Mouse (Mus musculus) liver, embryonic 15.5 days (tissue): ENCODE data around the gene Mettl8. TPM values are rescaled to one million over a fixed set of nuclear protein-coding genes. Genes with fewer than 3 reads are reported as not detected.

Experiments
- ATAC-seq: fragments of 200-750 bp; cut with Nextera tagmentation; 2 replicates; pipeline ENCODE4 v1.8.0; 2017; ENCODE audit warnings: moderate number of reproducible peaks, mild to moderate bottlenecking, moderate library complexity; ENCODE audit not compliant: insufficient read depth
- H3K27ac ChIP-seq: fragments of 300-500 bp; sonication (generic); replicated peaks from 2 replicates; pipeline ENCODE4 v1.5.1; 2015; ENCODE audit warnings: mild to moderate bottlenecking, inconsistent platforms
- H3K27me3 ChIP-seq: fragments of 300-500 bp; sonication (generic); 2 replicates; pipeline ENCODE4 v1.6.1; 2015; ENCODE audit warnings: mild to moderate bottlenecking, inconsistent platforms
- H3K36me3 ChIP-seq: fragments of 300-500 bp; sonication (generic); replicated peaks from 2 replicates; pipeline ENCODE4 v1.6.1; 2015; ENCODE audit warnings: moderate library complexity, mild to moderate bottlenecking, inconsistent platforms
- H3K4me1 ChIP-seq: fragments of 300-500 bp; sonication (generic); replicated peaks from 2 replicates; pipeline ENCODE4 v1.6.1; 2015; ENCODE audit warnings: inconsistent platforms
- H3K4me2 ChIP-seq: fragments of 300-500 bp; sonication (generic); 2 replicates; pipeline ENCODE4 v1.6.1; 2015; ENCODE audit warnings: moderate library complexity, mild to moderate bottlenecking, inconsistent platforms
- H3K4me3 ChIP-seq: fragments of 300-500 bp; sonication (generic); replicated peaks from 2 replicates; pipeline ENCODE4 v1.5.1; 2015; ENCODE audit warnings: mild to moderate bottlenecking, inconsistent platforms
- H3K9ac ChIP-seq: fragments of 300-500 bp; sonication (generic); 2 replicates; pipeline ENCODE4 v1.6.1; 2015; ENCODE audit warnings: moderate library complexity, mild to moderate bottlenecking, inconsistent platforms
- H3K9me3 ChIP-seq: fragments of 300-500 bp; sonication (generic); replicated peaks from 2 replicates; pipeline ENCODE4 v1.6.1; 2016; ENCODE audit warnings: inconsistent platforms
- WGBS: fragments of 180-500 bp; shearing (Covaris S2); methylation state at CpG from one replicate; pipeline ENCODE4 v1.1.7; 2015; ENCODE audit warnings: mixed read lengths; ENCODE audit not compliant: insufficient replicate concordance; 5-methylcytosine and 5-hydroxymethylcytosine counted together
- polyA plus RNA-seq: library from polyadenylated mRNA; unstranded; fragments of >200 nt; fragmentation: Nextera tagmentation; extraction: Ambion mirVana; gene quantifications from 2 replicates; pipeline ENCODE4 v1.2.1, GENCODE M21; 2015

Gene Mettl8
- polyA plus RNA-seq, 1 experiment from 2014 or later, result 7.6 TPM

DNA sequence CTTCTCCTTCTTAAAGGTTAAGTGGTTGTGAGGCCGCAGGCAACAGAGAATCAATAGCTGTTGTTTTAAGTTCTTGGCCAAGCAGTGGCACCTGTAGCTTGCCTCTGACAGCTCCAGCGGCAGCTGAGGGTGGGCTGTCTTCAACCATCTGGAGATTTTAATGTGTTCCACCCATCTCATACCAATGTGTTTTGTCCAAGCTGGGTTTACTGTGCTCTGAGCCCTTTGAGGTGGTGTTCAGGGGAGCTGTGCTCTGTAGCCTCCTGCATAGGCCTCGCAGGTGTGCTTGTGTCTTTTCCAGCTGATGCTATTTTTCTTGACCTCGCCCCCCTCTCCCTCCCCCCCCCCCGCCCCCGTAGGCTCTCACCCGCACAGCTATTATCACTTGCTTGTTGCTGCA, 96.8 kb downstream of the Mettl8 start:
- whole genome bisulfite sequencing, result 49% methylated on average over 7 of the region's 7 CpGs
- no peak overlapping the region for H3K4me3 ChIP-seq
- no peaks in the 10 kb centered on the region for H3K9me3 ChIP-seq
- H3K9ac ChIP-seq, result no peak overlapping the region
- no peaks in the 10 kb centered on the region for H3K27me3 ChIP-seq
- no peak overlapping the region for H3K4me2 ChIP-seq
- no peak for ATAC-seq
- peaks cover 8% of the 10 kb centered on the region for H3K4me1 ChIP-seq
- no peaks in the 10 kb centered on the region for H3K36me3 ChIP-seq
- H3K27ac ChIP-seq, result no peak overlapping the region

- Histone ChIP-seq H3K9me3 (no peaks in the 10 kb centered on the region), H3K27ac (peak overlapping the region; percentile 29; the same call in 1 of the 2 replicates), H3K27me3 (no peaks in the 10 kb centered on the region), H3K36me3 (no peaks in the 10 kb centered on the region), H3K9ac (no peak overlapping the region), H3K4me3 (no peak overlapping the region), H3K4me2 (peak overlapping the region; percentile 16; the same call in 1 of the 2 replicates), H3K4me1 (peaks cover 27% of the 10 kb centered on the region)
- 6% methylated on average over 2 of the region's 2 CpGs for WGBS
- ATAC-seq, result peak; percentile 85
Measured at GRCm38 (mm10) chr2:70953616-70954015, 101.8 kb downstream of the Mettl8 start.

GRCm38 (mm10) chr2:70951944-70952343, 103.4 kb downstream of the Mettl8 start:
- WGBS, result 36% methylated on average over 2 of the region's 2 CpGs
- H3K9me3 ChIP-seq, result no peaks in the 10 kb centered on the region
- H3K4me1 ChIP-seq, result peaks cover 27% of the 10 kb centered on the region
- H3K27ac ChIP-seq, result 0 out of 2 replicates have a peak overlapping the region, but pooled peaks have one; percentile 22
- peak; percentile 38; the same call in 1 of the 2 replicates for ATAC-seq
- H3K36me3 ChIP-seq, result no peaks in the 10 kb centered on the region
- H3K4me2 ChIP-seq, result no peak overlapping the region
- no peak overlapping the region for H3K9ac ChIP-seq
- no peaks in the 10 kb centered on the region for H3K27me3 ChIP-seq
- no peak overlapping the region for H3K4me3 ChIP-seq

GRCm38 (mm10) chr2:70944511-70945305, 110.7 kb downstream of the Mettl8 start:
- H3K27ac ChIP-seq, result no peak overlapping the region
- no peaks in the 10 kb centered on the region for H3K27me3 ChIP-seq
- peaks cover 5% of the 10 kb centered on the region; the same call in 1 of the 2 replicates for H3K4me1 ChIP-seq
- no peak for ATAC-seq
- H3K9ac ChIP-seq, result no peak overlapping the region
- no peaks in the 10 kb centered on the region for H3K36me3 ChIP-seq
- no peak overlapping the region for H3K4me2 ChIP-seq
- H3K4me3 ChIP-seq, result no peak overlapping the region
- H3K9me3 ChIP-seq, result no peaks in the 10 kb centered on the region
- 55% methylated on average over 8 of the region's 8 CpGs for WGBS

GRCm38 (mm10) chr2:70940826-70941225, 114.6 kb downstream of the Mettl8 start:
- no peak overlapping the region for H3K4me2 ChIP-seq
- no peak overlapping the region for H3K9ac ChIP-seq
- no peak overlapping the region for H3K4me3 ChIP-seq
- no peaks in the 10 kb centered on the region for H3K27me3 ChIP-seq
- no peaks in the 10 kb centered on the region for H3K9me3 ChIP-seq
- peak; percentile 23; the same call in 1 of the 2 replicates for ATAC-seq
- H3K4me1 ChIP-seq, result peaks cover 15% of the 10 kb centered on the region
- no peaks in the 10 kb centered on the region for H3K36me3 ChIP-seq
- 74% methylated on average over 14 of the region's 14 CpGs for WGBS
- H3K27ac ChIP-seq, result no peak overlapping the region

GRCm38 (mm10) chr2:70938844-70939494, 116.4 kb downstream of the Mettl8 start:
- Histone ChIP-seq H3K4me1 (peaks cover 15% of the 10 kb centered on the region), H3K9me3 (no peaks in the 10 kb centered on the region), H3K4me2 (peak overlapping the region; percentile 29), H3K27me3 (no peaks in the 10 kb centered on the region), H3K4me3 (peak overlapping the region; percentile 24; the same call in 1 of the 2 replicates), H3K27ac (no peak overlapping the region), H3K9ac (no peak overlapping the region), H3K36me3 (no peaks in the 10 kb centered on the region)
- peak; percentile 63 for ATAC-seq
- 68% methylated on average over 21 of the region's 21 CpGs for WGBS

DNA sequence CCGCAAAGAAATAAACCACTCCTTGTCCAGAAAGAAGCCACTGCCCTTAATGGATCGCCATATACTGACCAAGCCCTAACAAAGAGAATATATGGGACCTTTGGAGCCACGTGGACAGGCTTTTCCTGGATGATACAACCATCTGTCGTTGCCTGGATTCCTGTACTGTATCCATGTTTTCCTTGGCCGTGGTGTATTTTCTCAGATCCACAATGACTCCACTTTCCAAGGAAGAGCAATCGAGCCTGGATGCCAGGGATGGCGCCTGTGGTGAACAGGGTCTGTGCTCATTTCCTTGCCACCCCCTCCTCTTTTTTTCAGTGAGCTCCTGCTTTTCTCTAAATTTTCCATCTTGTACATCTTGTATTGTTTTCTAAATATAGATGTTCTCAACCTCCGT, 120.6 kb downstream of the Mettl8 start:
- WGBS, result 58% methylated on average over 8 of the region's 8 CpGs
- no peaks in the 10 kb centered on the region for H3K27me3 ChIP-seq
- H3K4me2 ChIP-seq, result no peak overlapping the region
- H3K9ac ChIP-seq, result no peak overlapping the region
- peaks cover 11% of the 10 kb centered on the region for H3K4me1 ChIP-seq
- H3K4me3 ChIP-seq, result no peak overlapping the region
- H3K9me3 ChIP-seq, result no peaks in the 10 kb centered on the region
- no peak overlapping the region for H3K27ac ChIP-seq
- H3K36me3 ChIP-seq, result no peaks in the 10 kb centered on the region
- ATAC-seq, result no peak

GRCm38 (mm10) chr2:70933516-70933915, 121.9 kb downstream of the Mettl8 start:
- Histone ChIP-seq H3K4me2 (no peak overlapping the region), H3K27ac (no peak overlapping the region), H3K27me3 (no peaks in the 10 kb centered on the region), H3K9me3 (no peaks in the 10 kb centered on the region), H3K4me3 (no peak overlapping the region), H3K9ac (no peak overlapping the region), H3K4me1 (no peaks in the 10 kb centered on the region), H3K36me3 (no peaks in the 10 kb centered on the region)
- no peak for ATAC-seq
- WGBS, result 63% methylated on average over 1 of the region's 1 CpGs

- H3K27me3 ChIP-seq, result no peaks in the 10 kb centered on the region
- no peaks in the 10 kb centered on the region for H3K36me3 ChIP-seq
- no peak overlapping the region for H3K9ac ChIP-seq
- H3K9me3 ChIP-seq, result no peaks in the 10 kb centered on the region
- no peak overlapping the region for H3K27ac ChIP-seq
- 52% methylated on average over 4 of the region's 4 CpGs for WGBS
- no peak for ATAC-seq
- no peaks in the 10 kb centered on the region for H3K4me1 ChIP-seq
- no peak overlapping the region for H3K4me2 ChIP-seq
- no peak overlapping the region for H3K4me3 ChIP-seq
Measured at GRCm38 (mm10) chr2:70932965-70933364, 122.4 kb downstream of the Mettl8 start.

GRCm38 (mm10) chr2:70930631-70931288, 124.6 kb downstream of the Mettl8 start:
- no peak for ATAC-seq
- 51% methylated on average over 11 of the region's 11 CpGs for WGBS
- no peak overlapping the region for H3K4me2 ChIP-seq
- no peak overlapping the region for H3K9ac ChIP-seq
- no peaks in the 10 kb centered on the region for H3K4me1 ChIP-seq
- H3K4me3 ChIP-seq, result no peak overlapping the region
- no peaks in the 10 kb centered on the region for H3K36me3 ChIP-seq
- 0 out of 2 replicates have a peak, but pooled peaks cover 3% of the 10 kb centered on the region for H3K27me3 ChIP-seq
- no peak overlapping the region for H3K27ac ChIP-seq
- H3K9me3 ChIP-seq, result no peaks in the 10 kb centered on the region

DNA sequence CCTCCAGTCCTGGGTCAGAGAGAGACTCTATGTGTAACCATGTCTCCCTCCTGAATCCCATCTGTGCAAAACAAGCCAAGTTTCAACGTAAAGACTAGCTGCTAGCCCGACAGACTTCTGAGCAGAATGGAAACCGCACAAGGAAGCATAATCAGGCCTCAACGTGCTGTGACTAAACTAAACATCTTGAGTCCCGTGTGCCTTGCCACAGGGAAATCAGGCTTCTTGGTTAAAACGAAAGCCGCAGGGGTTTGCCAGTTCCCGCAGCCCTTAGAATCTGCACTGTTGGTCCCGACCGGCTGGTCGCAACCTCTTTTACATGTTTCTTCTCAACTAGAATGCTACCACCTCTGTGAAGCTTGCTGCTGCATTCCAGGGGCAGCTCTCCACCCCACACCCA, 125.7 kb downstream of the Mettl8 start:
- 81% methylated on average over 11 of the region's 11 CpGs for WGBS
- no peak for ATAC-seq
- no peak overlapping the region for H3K4me2 ChIP-seq

More for the DNA sequence above, 125.7 kb downstream of the Mettl8 start:
- Histone ChIP-seq H3K27ac (no peak overlapping the region), H3K36me3 (no peaks in the 10 kb centered on the region), H3K27me3 (0 out of 2 replicates have a peak, but pooled peaks cover 3% of the 10 kb centered on the region), H3K9ac (no peak overlapping the region), H3K4me1 (no peaks in the 10 kb centered on the region), H3K9me3 (no peaks in the 10 kb centered on the region), H3K4me3 (no peak overlapping the region)
